Mouse (Mus musculus) liver, embryonic 14.5 days (tissue): ENCODE results near the gene Plcd3. TPM values are rescaled to one million over a fixed set of nuclear protein-coding genes. Genes with fewer than 3 reads are reported as not detected.
A peak's percentile ranks its signal among the peaks of the same experiment; 100 is the strongest.

Experiments used
- ATAC-seq: fragments of 200-750 bp; cut with Nextera tagmentation; 2 replicates; pipeline ENCODE4 v1.8.0; 2017; ENCODE audit warnings: moderate number of reproducible peaks, mild to moderate bottlenecking, moderate library complexity; ENCODE audit not compliant: insufficient read depth
- DNase-seq, 3 experiments: peaks; one replicate each; pipeline ENCODE4 v3.0.0-alpha.2; 2012 to 2013; ENCODE audit warnings: low read depth in 3 of 3, low spot score in 3 of 3
- H3K27ac ChIP-seq: fragments of 300-500 bp; sonication (generic); 2 replicates; pipeline ENCODE4 v1.5.1; 2014; ENCODE audit warnings: moderate library complexity, mild to moderate bottlenecking, control low read depth, inconsistent platforms
- H3K27me3 ChIP-seq: fragments of 300-500 bp; sonication (generic); 2 replicates; pipeline ENCODE4 v1.6.1; 2014; ENCODE audit warnings: mild to moderate bottlenecking, low read length, moderate library complexity; ENCODE audit not compliant: control insufficient read depth, insufficient read depth
- H3K36me3 ChIP-seq: fragments of 300-500 bp; sonication (generic); replicated peaks from 2 replicates; pipeline ENCODE4 v1.6.1; 2014; ENCODE audit warnings: low read depth; ENCODE audit not compliant: control insufficient read depth, insufficient read depth
- H3K4me1 ChIP-seq, 2 experiments: fragments of 200-500 bp in 1 of 2; fragments of 300-500 bp in 1 of 2; sonication (generic) in 1 of 2; replicated peaks; 2 replicates each; pipeline ENCODE4 v1.6.1; 2012 to 2014; ENCODE audit warnings: antibody characterized with exemption in 1 of 2, inconsistent platforms in 1 of 2, low read length in 1 of 2; ENCODE audit not compliant: control insufficient read depth in 2 of 2, insufficient read depth in 2 of 2
- H3K4me2 ChIP-seq: fragments of 300-500 bp; sonication (generic); 2 replicates; pipeline ENCODE4 v1.6.1; 2014; ENCODE audit warnings: low read depth, mild to moderate bottlenecking, control low read depth, moderate library complexity
- H3K4me3 ChIP-seq, 2 experiments: fragments of 200-500 bp in 1 of 2; fragments of 300-500 bp in 1 of 2; sonication (generic) in 1 of 2; 2 replicates each; pipeline ENCODE4 v1.5.1; 2012 to 2014; ENCODE audit warnings: low read depth in 2 of 2, low read length in 2 of 2, mild to moderate bottlenecking in 2 of 2, control low read depth in 1 of 2, inconsistent platforms in 1 of 2, moderate library complexity in 1 of 2; ENCODE audit not compliant: insufficient read depth in 1 of 2
- H3K9ac ChIP-seq: fragments of 300-500 bp; sonication (generic); replicated peaks from 2 replicates; pipeline ENCODE4 v1.6.1; 2014; ENCODE audit warnings: mild to moderate bottlenecking, control low read depth, moderate library complexity
- H3K9me3 ChIP-seq: fragments of 300-500 bp; sonication (generic); 2 replicates; pipeline ENCODE4 v1.6.1; 2016; ENCODE audit warnings: low read length, mixed read lengths; ENCODE audit not compliant: control insufficient read depth
- CTCF ChIP-seq: IDR thresholded peaks from 2 replicates; pipeline ENCODE4 v1.5.1; 2016; ENCODE audit warnings: antibody characterized with exemption, low read depth, control low read depth
- EP300 ChIP-seq: IDR thresholded peaks from 2 replicates; pipeline ENCODE4 v1.6.1; 2016; ENCODE audit warnings: antibody characterized with exemption, low read depth
- WGBS: fragments of 180-500 bp; shearing (Covaris S2); extraction: QIAGEN DNeasy Blood & Tissue Kit; methylation state at CpG from one replicate; pipeline ENCODE4 v1.1.7; 2014; ENCODE audit not compliant: insufficient replicate concordance; 5-methylcytosine and 5-hydroxymethylcytosine counted together
- polyA plus RNA-seq, 2 experiments: library from polyadenylated mRNA; depleted of rRNA in 1 of 2; stranded (reverse) in 1 of 2; unstranded in 1 of 2; fragments of >200 nt; fragmentation: Nextera tagmentation in 1 of 2; extraction: Ambion mirVana in 1 of 2; gene quantifications; 2 replicates each; pipeline versions ENCODE4 v1.2.1 to v1.2.3; 2012 to 2014

The Plcd3 gene
- polyA plus RNA-seq, 2 experiments, result 0.29 to 0.31 TPM

- Histone ChIP-seq H3K4me2 (no peak overlapping the region), H3K27ac (no peak overlapping the region), H3K27me3 (no peaks in the 10 kb centered on the region), H3K9me3 (no peaks in the 10 kb centered on the region), H3K9ac (no peak overlapping the region), H3K4me1 (peaks cover 2 to 8% of the 10 kb centered on the region in 2 experiments; a peak in 1 of 4 replicates), H3K36me3 (peaks cover 4% of the 10 kb centered on the region), H3K4me3 (no peak overlapping the region)
- WGBS, result 78% methylated on average over 6 of the region's 6 CpGs
- no peak for DNase-seq
- TF ChIP-seq EP300 (no peak), CTCF (no peak)
- ATAC-seq, result no peak
Observed at GRCm38 (mm10) chr11:103035007-103035406, 66.5 kb downstream of the Plcd3 start.

DNA sequence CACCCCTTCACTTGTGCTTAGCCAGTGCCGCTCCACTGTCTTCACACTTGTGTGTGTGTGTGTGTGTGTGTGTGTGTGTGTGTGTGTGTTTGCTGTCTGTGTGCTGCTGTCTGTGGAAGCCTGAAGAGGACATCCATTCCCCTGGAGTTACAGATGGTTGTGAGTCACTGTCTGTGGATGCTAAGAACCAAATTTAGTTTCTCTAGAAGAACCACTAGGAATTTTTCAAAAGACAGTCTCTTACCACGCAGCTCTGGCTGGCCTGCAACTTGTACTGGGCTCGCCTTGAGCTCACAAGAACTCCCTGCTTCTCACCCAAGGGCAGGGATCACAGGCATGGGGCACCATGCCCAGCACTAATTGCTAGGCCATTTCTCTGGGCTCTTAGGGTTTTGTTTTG, 68.4 kb downstream of the Plcd3 start:
- Histone ChIP-seq H3K9ac (no peak overlapping the region), H3K9me3 (no peaks in the 10 kb centered on the region), H3K4me3 (no peak overlapping the region), H3K4me2 (no peak overlapping the region), H3K27me3 (no peaks in the 10 kb centered on the region), H3K36me3 (peaks cover 4% of the 10 kb centered on the region), H3K4me1 (peaks cover 5 to 10% of the 10 kb centered on the region in 2 experiments), H3K27ac (no peak overlapping the region)
- ATAC-seq (no peak), DNase-seq (no peak)
- TF ChIP-seq EP300 (no peak), CTCF (no peak)
- WGBS, result 85% methylated on average over 3 of the region's 3 CpGs

DNA sequence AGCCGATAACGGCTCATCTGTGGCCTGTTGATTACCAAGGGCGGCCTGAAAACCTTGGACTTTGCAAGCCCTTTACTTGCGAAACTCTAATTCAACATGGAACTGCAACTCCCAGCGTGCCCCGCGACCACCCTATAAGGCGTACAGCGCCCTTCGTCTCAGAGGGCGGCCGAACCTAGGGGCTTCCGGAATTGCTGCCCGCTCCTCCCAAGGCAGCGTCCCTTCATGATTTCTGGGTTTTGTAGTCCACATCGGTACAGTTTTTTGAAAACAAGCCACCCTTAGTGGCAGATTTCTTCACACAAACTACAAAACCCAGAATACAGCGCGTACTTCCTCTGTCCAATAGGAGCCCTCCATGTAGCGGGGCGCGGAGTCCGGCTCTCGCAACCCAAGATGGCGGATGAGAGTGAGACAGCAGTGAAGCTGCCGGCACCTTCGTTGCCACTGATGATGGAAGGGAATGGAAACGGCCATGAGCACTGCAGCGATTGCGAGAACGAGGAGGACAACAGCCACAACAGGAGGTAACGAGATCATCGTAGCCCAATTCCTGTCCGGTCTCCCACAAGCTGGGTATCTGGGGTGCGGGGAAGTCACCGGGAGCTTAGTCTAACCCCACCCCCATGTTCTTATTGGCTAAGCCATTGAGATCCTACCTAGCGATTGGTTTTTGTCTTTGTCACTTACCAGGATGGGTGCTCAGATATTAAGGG, 73.1 kb downstream of the Plcd3 start, which contains the start of the genes Nmt1 and Dcakd:
Gene Nmt1, plus strand, starts transcription at position 15 of the 716 bp plus-strand sequence.
Gene Dcakd, minus strand, starts transcription at position 158 of the 716 bp plus-strand sequence.
- Histone ChIP-seq H3K9ac (peak within 1 kb of the TSS; percentile 75), H3K4me3 (peak within 1 kb of the TSS; percentile 73 to 100), H3K9me3 (no peaks in the 10 kb centered on the region), H3K27ac (peak within 1 kb of the TSS; percentile 75), H3K27me3 (no peaks in the 10 kb centered on the region), H3K4me1 (peaks cover 16 to 20% of the 10 kb centered on the region in 2 experiments), H3K36me3 (peaks cover 13% of the 10 kb centered on the region), H3K4me2 (peak within 1 kb of the TSS; percentile 89)
- DNase-seq (peak; percentile 94 to 96 (median 96)), ATAC-seq (peak; percentile 97)
- 0% methylated on average over 36 of the region's 36 CpGs for WGBS
- TF ChIP-seq CTCF, result 0 out of 2 replicates have a peak, but pooled peaks have one; percentile 6
- TF ChIP-seq EP300, result peak; percentile 68; the same call in 1 of the 2 replicates

- no peak for TF ChIP-seq CTCF
- TF ChIP-seq EP300, result no peak; the same call in 1 of the 2 replicates
- H3K27me3 ChIP-seq, result no peaks in the 10 kb centered on the region
- DNase-seq (no peak), ATAC-seq (no peak)
- peak overlapping the region; percentile 72 for H3K4me2 ChIP-seq
- H3K4me3 ChIP-seq, result peak overlapping the region; percentile 73 to 100
- H3K9me3 ChIP-seq, result no peaks in the 10 kb centered on the region
- H3K27ac ChIP-seq, result peak overlapping the region; percentile 75
- peaks cover 16 to 20% of the 10 kb centered on the region in 2 experiments for H3K4me1 ChIP-seq
- 8% methylated on average over 8 of the region's 8 CpGs for WGBS
- H3K36me3 ChIP-seq, result peaks cover 13% of the 10 kb centered on the region
- peak overlapping the region; percentile 75 for H3K9ac ChIP-seq
Observed at GRCm38 (mm10) chr11:103027570-103028175, 73.8 kb downstream of the Plcd3 start.

GRCm38 (mm10) chr11:103026901-103027300, 74.6 kb downstream of the Plcd3 start:
- H3K9ac ChIP-seq, result peak overlapping the region; percentile 75
- TF ChIP-seq EP300, result no peak
- no peak for ATAC-seq
- peaks cover 16 to 18% of the 10 kb centered on the region in 2 experiments for H3K4me1 ChIP-seq
- H3K4me2 ChIP-seq, result peak overlapping the region; percentile 72
- peaks cover 13% of the 10 kb centered on the region for H3K36me3 ChIP-seq
- DNase-seq, result no peak
- no peaks in the 10 kb centered on the region for H3K9me3 ChIP-seq
- H3K4me3 ChIP-seq, result peak overlapping the region; percentile 73 to 100; a peak in 3 of 4 replicates
- H3K27me3 ChIP-seq, result no peaks in the 10 kb centered on the region
- H3K27ac ChIP-seq, result peak overlapping the region; percentile 75
- WGBS, result 71% methylated on average over 3 of the region's 3 CpGs
